Mouse (Mus musculus) left cerebral cortex, adult 2 months (tissue): ENCODE results near the gene Usf3. TPM values are rescaled to one million over a fixed set of nuclear protein-coding genes. Genes with fewer than 3 reads are reported as not detected.

Source experiments
- DNase-seq, 2 experiments: peaks; one replicate each; pipeline ENCODE4 v3.0.0; 2021 to 2022; ENCODE audit warnings: low spot score in 2 of 2, mixed read lengths in 1 of 2; ENCODE audit errors: extremely low spot score in 1 of 2
- H3K27ac ChIP-seq: fragments of 200-600 bp; 2 replicates; pipeline ENCODE4 v1.8.1; 2022
- H3K4me3 ChIP-seq: fragments of 200-600 bp; 2 replicates; pipeline ENCODE4 v1.8.1; 2022
- CTCF ChIP-seq: fragments of 200-600 bp; IDR thresholded peaks from 2 replicates; pipeline ENCODE4 v1.8.1; 2022; ENCODE audit warnings: antibody characterized with exemption, mild to moderate bottlenecking, moderate library complexity
- intact Hi-C: fragments of 180-260 bp; cut with DNase I; formaldehyde crosslinking; loops from one replicate; pipeline ENCODE4 v1.15.1; 2025
- total RNA-seq, 2 experiments: library from RNA; stranded (reverse); gene quantifications; 2 replicates each; pipeline ENCODE4 v1.2.3; 2021

Gene Usf3
- total RNA-seq, 2 experiments from 2014 or later = 39.9 to 40.3 TPM

- no peak for DNase-seq
- no peak overlapping the region for H3K4me3 ChIP-seq
- H3K27ac ChIP-seq = no peak overlapping the region
- intact Hi-C loops = no loop called here
- no peak for TF ChIP-seq CTCF
Observed at GRCm38 (mm10) chr16:44211054-44211414, 38.0 kb downstream of the Usf3 start.

DNA sequence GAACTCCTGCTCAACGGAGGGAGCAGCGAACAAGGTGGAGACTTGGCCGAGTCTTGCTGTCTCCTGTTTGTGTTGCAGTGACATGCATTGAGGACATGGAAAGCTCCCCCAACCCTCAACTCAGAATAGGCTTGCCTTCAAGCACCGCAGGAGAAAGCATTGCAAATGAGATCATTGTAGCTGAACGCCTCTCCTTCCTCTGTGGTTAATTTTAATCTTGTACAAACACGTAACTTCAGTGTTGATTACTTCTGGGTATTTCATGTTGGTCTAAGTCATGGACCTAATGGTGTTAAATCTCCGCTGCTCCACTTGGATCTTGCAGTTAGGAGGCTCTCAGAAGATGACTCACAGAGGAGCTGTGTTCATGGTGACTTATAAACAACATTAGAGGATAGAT is 39.7 kb downstream of the Usf3 start:
- H3K27ac ChIP-seq = no peak overlapping the region
- DNase-seq = no peak
- intact Hi-C loops = no loop called here
- no peak for TF ChIP-seq CTCF
- H3K4me3 ChIP-seq = no peak overlapping the region

DNA sequence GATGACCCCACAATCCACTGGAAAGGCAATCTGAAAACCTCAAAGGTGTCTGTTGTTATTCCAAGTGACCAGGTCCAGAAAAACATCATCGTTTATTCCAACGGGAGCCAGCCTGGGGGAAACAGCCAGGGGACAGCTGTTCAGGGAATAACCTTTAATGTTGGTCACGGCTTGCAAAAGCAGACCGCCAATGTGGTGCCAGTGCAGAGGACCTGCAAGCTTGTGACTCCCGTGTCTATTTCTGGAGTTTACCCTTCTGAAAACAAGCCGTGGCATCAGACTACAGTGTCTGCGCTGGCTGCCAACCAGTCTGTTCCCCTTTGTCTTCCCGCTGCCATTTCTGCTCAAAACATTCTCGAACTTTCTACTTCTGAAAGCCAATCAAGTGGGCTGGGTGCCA is 42.5 kb downstream of the Usf3 start:
- no peak for DNase-seq
- H3K4me3 ChIP-seq = no peak overlapping the region
- intact Hi-C loops = no loop called here
- TF ChIP-seq CTCF = no peak
- no peak overlapping the region for H3K27ac ChIP-seq

GRCm38 (mm10) chr16:44216417-44216816 is 43.4 kb downstream of the Usf3 start:
- no peak for DNase-seq
- TF ChIP-seq CTCF = no peak
- intact Hi-C loops = no loop called here
- no peak overlapping the region for H3K4me3 ChIP-seq
- H3K27ac ChIP-seq = no peak overlapping the region

DNA sequence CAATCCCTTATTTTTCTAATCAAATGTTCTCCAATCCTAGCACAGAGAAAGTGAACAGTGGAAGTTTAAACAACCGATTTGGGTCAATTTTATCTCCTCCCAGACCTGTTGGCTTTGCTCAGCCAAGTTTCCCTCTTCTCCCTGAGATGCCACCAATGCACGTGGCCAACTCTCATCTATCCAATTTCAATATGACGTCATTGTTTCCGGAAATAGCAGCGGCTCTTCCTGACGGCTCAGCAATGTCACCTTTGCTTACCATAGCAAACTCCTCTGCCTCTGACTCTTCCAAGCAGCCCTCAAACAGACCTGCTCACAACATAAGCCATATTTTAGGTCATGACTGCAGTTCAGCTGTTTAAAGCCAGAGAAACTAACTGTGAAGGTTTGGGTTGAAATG is 48.4 kb downstream of the Usf3 start:
- H3K27ac ChIP-seq = no peak overlapping the region
- no peak overlapping the region for H3K4me3 ChIP-seq
- no peak for DNase-seq
- intact Hi-C loops = no loop called here
- no peak for TF ChIP-seq CTCF

GRCm38 (mm10) chr16:44226706-44227291 is 53.8 kb downstream of the Usf3 start:
- TF ChIP-seq CTCF = no peak
- Histone ChIP-seq H3K4me3 (no peak overlapping the region), H3K27ac (peak overlapping the region; percentile 4; the same call in 1 of the 2 replicates)
- intact Hi-C loops = no loop called here
- DNase-seq = no peak

DNA sequence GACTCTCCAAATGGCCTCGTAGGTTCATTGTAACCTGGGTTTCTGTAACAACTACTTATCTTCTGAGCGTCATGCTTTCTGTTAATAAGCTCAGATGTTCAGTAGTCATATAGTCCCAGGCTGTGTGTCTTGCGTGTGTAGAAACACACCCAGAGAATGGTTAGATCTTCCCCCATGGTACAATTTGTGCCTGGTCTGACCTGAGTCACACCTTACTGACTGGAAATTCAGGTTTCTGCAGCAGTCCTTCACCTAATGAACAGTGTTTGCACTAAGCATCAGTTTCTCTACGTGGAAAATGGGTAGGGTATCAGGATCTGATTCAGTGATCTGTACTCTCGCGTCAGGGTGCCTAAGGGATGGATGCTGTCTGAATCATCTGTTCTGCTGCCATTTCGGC is 60.0 kb downstream of the Usf3 start:
- no peak for TF ChIP-seq CTCF
- H3K4me3 ChIP-seq = no peak overlapping the region
- no peak for DNase-seq
- intact Hi-C loops = no loop called here
- H3K27ac ChIP-seq = no peak overlapping the region

- peak overlapping the region; percentile 76 for H3K27ac ChIP-seq
Observed at GRCm38 (mm10) chr16:44237836-44238235, 64.8 kb downstream of the Usf3 start.

GRCm38 (mm10) chr16:44238835-44239263 is 65.8 kb downstream of the Usf3 start:
- H3K4me3 ChIP-seq = no peak overlapping the region
- peak overlapping the region; percentile 57 for H3K27ac ChIP-seq
- DNase-seq = no peak
- TF ChIP-seq CTCF = no peak
- intact Hi-C loops = no loop called here

More at GRCm38 (mm10) chr16:44237836-44238235, 64.8 kb downstream of the Usf3 start:
- DNase-seq = no peak
- H3K4me3 ChIP-seq = no peak overlapping the region
- intact Hi-C loops = no loop called here
- TF ChIP-seq CTCF = no peak

- TF ChIP-seq CTCF = no peak
- intact Hi-C loops = no loop called here
Observed at GRCm38 (mm10) chr16:44240406-44240805, 67.4 kb downstream of the Usf3 start.

DNA sequence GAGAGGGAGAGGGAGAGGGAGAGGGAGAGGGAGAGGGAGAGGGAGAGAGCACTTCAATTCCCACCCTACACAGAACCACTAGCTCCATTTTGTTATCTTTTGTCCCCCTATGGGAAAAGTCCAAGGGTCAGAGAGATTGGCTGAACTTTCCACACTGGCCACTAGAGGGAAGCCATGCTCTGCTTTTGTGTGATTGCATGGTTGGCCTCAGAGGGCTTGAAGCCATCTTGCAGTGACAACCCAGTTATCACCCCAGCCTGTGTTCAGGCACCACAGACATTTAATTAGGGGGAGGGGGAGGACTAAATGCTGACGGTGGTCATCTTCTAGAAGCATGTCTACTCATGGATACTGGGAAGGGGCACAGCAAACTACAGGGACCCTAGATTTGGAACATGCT is 69.6 kb downstream of the Usf3 start:
- peak; percentile 64 to 71 for DNase-seq
- intact Hi-C loops = loop anchor here (1.0 kb wide), 1 partner anchor 120 kb away; no protein-coding TSS in a partner anchor
- TF ChIP-seq CTCF = peak; percentile 79
- no peak overlapping the region for H3K4me3 ChIP-seq
- H3K27ac ChIP-seq = no peak overlapping the region

More at GRCm38 (mm10) chr16:44240406-44240805, 67.4 kb downstream of the Usf3 start:
- Histone ChIP-seq H3K4me3 (no peak overlapping the region), H3K27ac (no peak overlapping the region)
- no peak for DNase-seq

- H3K4me3 ChIP-seq = no peak overlapping the region
- TF ChIP-seq CTCF = no peak
- intact Hi-C loops = no loop called here
- no peak overlapping the region for H3K27ac ChIP-seq
- DNase-seq = no peak
Observed at GRCm38 (mm10) chr16:44243323-44243722, 70.3 kb downstream of the Usf3 start.

DNA sequence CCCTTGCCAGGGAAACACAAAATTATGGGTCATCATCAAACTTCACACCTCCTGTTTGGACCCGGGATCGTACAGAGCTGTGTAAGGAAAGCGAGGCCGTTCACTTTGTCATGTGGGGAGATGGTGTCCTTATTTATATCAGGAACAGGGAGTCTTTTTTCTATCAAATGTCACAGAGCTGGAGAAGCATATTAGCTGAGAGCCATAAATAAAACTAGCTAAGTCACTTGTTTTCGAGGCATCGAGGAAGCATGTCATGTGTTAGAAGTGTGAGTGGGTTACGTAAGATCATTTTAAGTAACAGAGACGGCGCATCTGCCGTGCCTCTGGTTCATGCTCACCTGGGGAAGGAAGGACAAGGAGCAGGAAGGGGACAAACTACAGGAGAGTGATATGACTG is 76.9 kb downstream of the Usf3 start:
- no peak overlapping the region for H3K27ac ChIP-seq
- no peak for DNase-seq
- H3K4me3 ChIP-seq = no peak overlapping the region
- intact Hi-C loops = no loop called here
- TF ChIP-seq CTCF = no peak
